Comparison of ENCODE assay signal across 17 mouse cellular contexts in genomic region chr8:88569366-88569765, GRCm38 (mm10). TPM values are rescaled to one million over a fixed set of nuclear protein-coding genes. Genes with fewer than 3 reads are reported as not detected.
DNase-seq lines count a peak whose midpoint lies in the region; ATAC-seq and TF ChIP-seq lines count a peak whose summit lies in the region.
"Had no signal": no experiment of that assay in that cellular context is flagged by ENCODE, and none has a peak within 500 bp of the region (broad histone marks: within the 10 kb centered on the region; RNA-seq: fewer than 3 reads in every experiment).

No protein-coding gene starts in this region.

- no peak overlapping the region for H3K4me3 ChIP-seq in intestine, embryonic 14.5 days (ENCODE audit: low read depth, low read length)
- H3K4me3 ChIP-seq in intestine, postnatal 0 days (ENCODE audit: low read depth, low read length): no peak overlapping the region
- no peak overlapping the region for H3K4me3 ChIP-seq in neural tube, embryonic 13.5 days
- H3K4me3 ChIP-seq in neural tube, embryonic 15.5 days (replicated peaks): no peak overlapping the region
- H3K4me3 ChIP-seq in limb, embryonic 13.5 days: no peak overlapping the region
- no peak overlapping the region for H3K4me3 ChIP-seq in liver, embryonic 12.5 days
- H3K4me3 ChIP-seq: liver, embryonic 13.5 days had no signal

- no peaks in the 10 kb centered on the region for H3K9me3 ChIP-seq in intestine, embryonic 14.5 days (ENCODE audit: control insufficient read depth, low read length)
- H3K9me3 ChIP-seq in intestine, postnatal 0 days (ENCODE audit: control insufficient read depth): no peaks in the 10 kb centered on the region
- H3K9me3 ChIP-seq in neural tube, embryonic 13.5 days: no peaks in the 10 kb centered on the region
- no peaks in the 10 kb centered on the region for H3K9me3 ChIP-seq in neural tube, embryonic 15.5 days (replicated peaks)
- no peaks in the 10 kb centered on the region for H3K9me3 ChIP-seq in limb, embryonic 13.5 days
- no peaks in the 10 kb centered on the region for H3K9me3 ChIP-seq in liver, embryonic 12.5 days (replicated peaks)
- H3K9me3 ChIP-seq: liver, embryonic 13.5 days had no signal

- 40% methylated on average over 7 of the region's 7 CpGs for WGBS in intestine, embryonic 14.5 days
- 61% methylated on average over 7 of the region's 7 CpGs for WGBS in intestine, postnatal 0 days
- WGBS in neural tube, embryonic 13.5 days: 64% methylated on average over 7 of the region's 7 CpGs
- 62% methylated on average over 7 of the region's 7 CpGs for WGBS in neural tube, embryonic 15.5 days
- 71% methylated on average over 7 of the region's 7 CpGs for WGBS in limb, embryonic 13.5 days
- 64% methylated on average over 7 of the region's 7 CpGs for WGBS in liver, embryonic 12.5 days (ENCODE audit: insufficient replicate concordance)

- no peaks in the 10 kb centered on the region for H3K27me3 ChIP-seq in intestine, embryonic 14.5 days (replicated peaks; ENCODE audit: control insufficient read depth, insufficient read depth, low read length)
- H3K27me3 ChIP-seq in intestine, postnatal 0 days (replicated peaks; ENCODE audit: control insufficient read depth, insufficient read depth, low read length): no peaks in the 10 kb centered on the region
- H3K27me3 ChIP-seq in neural tube, embryonic 13.5 days: no peaks in the 10 kb centered on the region
- H3K27me3 ChIP-seq in neural tube, embryonic 15.5 days (replicated peaks): no peaks in the 10 kb centered on the region
- H3K27me3 ChIP-seq in limb, embryonic 13.5 days: no peaks in the 10 kb centered on the region
- H3K27me3 ChIP-seq in liver, embryonic 12.5 days (replicated peaks): no peaks in the 10 kb centered on the region
- H3K27me3 ChIP-seq: CH12.LX; liver, embryonic 13.5 days had no signal

- ATAC-seq in intestine, embryonic 14.5 days (replicated peaks; ENCODE audit: low FRiP score, low TSS enrichment, low read depth): no peak
- ATAC-seq in intestine, postnatal 0 days: no peak
- ATAC-seq in neural tube, embryonic 13.5 days (ENCODE audit: low read depth): no peak
- ATAC-seq in neural tube, embryonic 15.5 days (ENCODE audit: low FRiP score): no peak
- ATAC-seq in limb, embryonic 13.5 days (ENCODE audit: low FRiP score, low read depth): no peak
- ATAC-seq in liver, embryonic 12.5 days: no peak
- ATAC-seq: activated CD4-positive, CD25-positive, alpha-beta regulatory T cell, adult 4 months; forebrain, postnatal 0 days; hindbrain, postnatal 0 days; midbrain, embryonic 16.5 days had no signal

- H3K36me3 ChIP-seq in intestine, embryonic 14.5 days (ENCODE audit: control insufficient read depth, insufficient read depth, low read length): peaks cover under 1% of the 10 kb centered on the region; the same call in 1 of the 2 replicates
- H3K36me3 ChIP-seq in intestine, postnatal 0 days (ENCODE audit: control insufficient read depth, insufficient read depth): no peaks in the 10 kb centered on the region
- H3K36me3 ChIP-seq in neural tube, embryonic 13.5 days: no peaks in the 10 kb centered on the region
- H3K36me3 ChIP-seq in neural tube, embryonic 15.5 days: no peaks in the 10 kb centered on the region
- peaks cover 7% of the 10 kb centered on the region; the same call in 1 of the 2 replicates for H3K36me3 ChIP-seq in limb, embryonic 13.5 days
- no peaks in the 10 kb centered on the region for H3K36me3 ChIP-seq in liver, embryonic 12.5 days
- H3K36me3 ChIP-seq: liver, embryonic 13.5 days had no signal

- peak overlapping the region; percentile 57; the same call in 1 of the 2 replicates for H3K27ac ChIP-seq in intestine, embryonic 14.5 days (ENCODE audit: low read depth)
- no peak overlapping the region for H3K27ac ChIP-seq in intestine, postnatal 0 days (ENCODE audit: low read depth, low read length)
- 0 out of 2 replicates have a peak overlapping the region, but pooled peaks have one; percentile 42 for H3K27ac ChIP-seq in neural tube, embryonic 13.5 days (replicated peaks)
- no peak overlapping the region for H3K27ac ChIP-seq in neural tube, embryonic 15.5 days (replicated peaks)
- H3K27ac ChIP-seq in limb, embryonic 13.5 days: peak overlapping the region; percentile 87
- no peak overlapping the region for H3K27ac ChIP-seq in liver, embryonic 12.5 days
- H3K27ac ChIP-seq: hindbrain, postnatal 0 days had no signal

- H3K4me2 ChIP-seq in intestine, embryonic 14.5 days (ENCODE audit: low read length): no peak overlapping the region
- no peak overlapping the region for H3K4me2 ChIP-seq in intestine, postnatal 0 days (replicated peaks; ENCODE audit: low read depth)
- no peak overlapping the region for H3K4me2 ChIP-seq in neural tube, embryonic 13.5 days
- H3K4me2 ChIP-seq in neural tube, embryonic 15.5 days: no peak overlapping the region
- H3K4me2 ChIP-seq in limb, embryonic 13.5 days (replicated peaks): no peak overlapping the region
- no peak overlapping the region for H3K4me2 ChIP-seq in liver, embryonic 12.5 days
- H3K4me2 ChIP-seq: liver, embryonic 13.5 days had no signal

- no peak overlapping the region for H3K9ac ChIP-seq in intestine, embryonic 14.5 days (ENCODE audit: low read length)
- H3K9ac ChIP-seq in intestine, postnatal 0 days (ENCODE audit: low read depth, low read length): no peak overlapping the region
- H3K9ac ChIP-seq in neural tube, embryonic 13.5 days: no peak overlapping the region
- H3K9ac ChIP-seq in neural tube, embryonic 15.5 days (replicated peaks): no peak overlapping the region
- H3K9ac ChIP-seq in limb, embryonic 13.5 days: no peak overlapping the region
- no peak overlapping the region for H3K9ac ChIP-seq in liver, embryonic 12.5 days
- H3K9ac ChIP-seq: forebrain, postnatal 0 days; liver, embryonic 13.5 days had no signal

- no peak for TF ChIP-seq CTCF in intestine, postnatal 0 days (IDR thresholded peaks at IDR 0.05; ENCODE audit: low read depth)

- no peak for DNase-seq in intestine, embryonic 14.5 days (ENCODE audit: low spot score)
- no peak for DNase-seq in frontal cortex, postnatal 25 days (ENCODE audit: low spot score in 2 of 2)
- DNase-seq: cerebellum, postnatal 36 days; forebrain, postnatal 0 days; gastrocnemius, postnatal 14 days; liver, embryonic 13.5 days; right cerebral cortex, adult 18-20 months; spleen, adult 18-20 months had no signal

- H3K4me1 ChIP-seq in intestine, embryonic 14.5 days (replicated peaks; ENCODE audit: control insufficient read depth, insufficient read depth, low read length): peaks cover 71% of the 10 kb centered on the region
- H3K4me1 ChIP-seq in intestine, postnatal 0 days (replicated peaks; ENCODE audit: control insufficient read depth, insufficient read depth, low read length): peaks cover 4% of the 10 kb centered on the region; the same call in 1 of the 2 replicates
- peaks cover 83% of the 10 kb centered on the region for H3K4me1 ChIP-seq in neural tube, embryonic 13.5 days (replicated peaks)
- peaks cover 72% of the 10 kb centered on the region for H3K4me1 ChIP-seq in neural tube, embryonic 15.5 days
- H3K4me1 ChIP-seq in limb, embryonic 13.5 days: peaks cover 85% of the 10 kb centered on the region
- peaks cover 34% of the 10 kb centered on the region for H3K4me1 ChIP-seq in liver, embryonic 12.5 days

RNA-seq across cellular contexts. Expression of gene Nkd1, which starts 48.2 kb away (rescaled TPM):
- polyA plus RNA-seq in intestine, embryonic 14.5 days (2014; fragmentation: Nextera tagmentation; extraction: Ambion mirVana): 33.6 and 35.8 TPM in 2 replicates
- polyA plus RNA-seq in intestine, postnatal 0 days (2015; fragmentation: Nextera tagmentation; extraction: Ambion mirVana): 24.5 and 26.2 TPM in 2 replicates
- 48.9 and 52.3 TPM in 2 replicates for polyA plus RNA-seq in neural tube, embryonic 13.5 days (2015; fragmentation: Nextera tagmentation; extraction: Ambion mirVana)
- 39.5 and 40.2 TPM in 2 replicates for polyA plus RNA-seq in neural tube, embryonic 15.5 days (2015; fragmentation: Nextera tagmentation; extraction: Ambion mirVana)
- 58.4 and 64.2 TPM in 2 replicates for polyA plus RNA-seq in limb, embryonic 13.5 days (2015; fragmentation: Nextera tagmentation; extraction: Ambion mirVana)
- polyA plus RNA-seq in liver, embryonic 12.5 days (2016; fragmentation: Nextera tagmentation; extraction: Ambion mirVana): 4.3 and 5.5 TPM in 2 replicates
- polyA plus RNA-seq: activated CD4-positive, CD25-positive, alpha-beta regulatory T cell, adult 4 months had no signal

Comparison
In these comparisons a context has a peak if more than half of its experiments do, and no peak if none do; other contexts are left out.
1. H3K27ac ChIP-seq: peak in intestine, embryonic 14.5 days (single experiment), neural tube, embryonic 13.5 days (single experiment) and limb, embryonic 13.5 days (single experiment); none in intestine, postnatal 0 days (single experiment), neural tube, embryonic 15.5 days (single experiment) and liver, embryonic 12.5 days (single experiment).